Mouse (Mus musculus) stomach, postnatal 0 days (tissue): ENCODE data around the gene Fhit.

Source experiments
- CTCF ChIP-seq: IDR thresholded peaks from 2 replicates; pipeline ENCODE4 v1.5.1; 2016; ENCODE audit warnings: antibody characterized with exemption, low read depth, mild to moderate bottlenecking, moderate library complexity
- EP300 ChIP-seq: optimal IDR thresholded peaks from 2 replicates; pipeline ENCODE3; 2016; ENCODE audit warnings: antibody characterized with exemption

DNA sequence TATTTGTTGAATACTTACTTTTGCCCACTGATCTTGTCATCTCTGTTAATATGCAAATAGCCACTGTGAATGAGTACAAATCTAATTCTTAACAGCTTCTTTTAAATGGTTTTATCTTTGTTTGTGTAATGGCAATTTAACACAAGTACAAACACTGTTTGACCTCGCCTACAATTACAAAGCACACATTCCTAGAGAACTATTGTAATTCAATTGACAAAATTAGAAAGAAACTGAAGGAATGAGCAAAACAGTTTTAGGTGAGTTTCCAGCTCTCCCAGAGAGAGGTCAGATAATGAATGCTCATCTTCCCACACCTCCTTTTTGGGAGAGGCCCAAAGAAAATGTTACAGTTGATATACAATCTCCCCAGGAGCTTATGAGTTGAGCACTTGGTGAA lies 739.6 kb downstream of the Fhit start:
- TF ChIP-seq EP300 (no peak), CTCF (no peak)
